Mouse (Mus musculus) limb, embryonic 15.5 days (tissue): ENCODE data around the gene Oprm1. TPM values are rescaled to one million over a fixed set of nuclear protein-coding genes. Genes with fewer than 3 reads are reported as not detected.
"Not testable (repeated sequence)": the region's sequence is repeated elsewhere in the genome, so short reads cannot be mapped to it uniquely, and the experiment has no call there.

Source experiments
- ATAC-seq: fragments of 200-750 bp; cut with Nextera tagmentation; 2 replicates; pipeline ENCODE4 v1.8.0; 2017; ENCODE audit warnings: low read depth, moderate TSS enrichment; ENCODE audit not compliant: insufficient number of reproducible peaks, low FRiP score, low TSS enrichment
- H3K27ac ChIP-seq: fragments of 300-500 bp; sonication (generic); 2 replicates; pipeline ENCODE4 v1.5.1; 2015; ENCODE audit warnings: moderate library complexity, mild to moderate bottlenecking, inconsistent platforms
- H3K27me3 ChIP-seq: fragments of 300-500 bp; sonication (generic); 2 replicates; pipeline ENCODE4 v1.6.1; 2015; ENCODE audit warnings: inconsistent platforms
- H3K36me3 ChIP-seq: fragments of 300-500 bp; sonication (generic); 2 replicates; pipeline ENCODE4 v1.6.1; 2015; ENCODE audit warnings: inconsistent platforms
- H3K4me1 ChIP-seq: fragments of 300-500 bp; sonication (generic); 2 replicates; pipeline ENCODE4 v1.6.1; 2015; ENCODE audit warnings: inconsistent platforms
- H3K4me2 ChIP-seq: fragments of 300-500 bp; sonication (generic); 2 replicates; pipeline ENCODE4 v1.6.1; 2015; ENCODE audit warnings: mild to moderate bottlenecking, inconsistent platforms
- H3K4me3 ChIP-seq: fragments of 300-500 bp; sonication (generic); 2 replicates; pipeline ENCODE4 v1.5.1; 2015; ENCODE audit warnings: mild to moderate bottlenecking, inconsistent platforms
- H3K9ac ChIP-seq: fragments of 300-500 bp; sonication (generic); 2 replicates; pipeline ENCODE4 v1.6.1; 2015; ENCODE audit warnings: inconsistent platforms
- H3K9me3 ChIP-seq: fragments of 300-500 bp; sonication (generic); 2 replicates; pipeline ENCODE4 v1.6.1; 2016; ENCODE audit warnings: inconsistent platforms
- WGBS: fragments of 180-500 bp; shearing (Covaris S2); methylation state at CpG from one replicate; pipeline ENCODE4 v1.1.7; 2015; 5-methylcytosine and 5-hydroxymethylcytosine counted together
- polyA plus RNA-seq: library from polyadenylated mRNA; unstranded; fragments of >200 nt; fragmentation: Nextera tagmentation; extraction: Ambion mirVana; gene quantifications from 2 replicates; pipeline ENCODE4 v1.2.1, GENCODE M21; 2015

Gene Oprm1
- polyA plus RNA-seq, 1 experiment from 2014 or later = not detected

GRCm38 (mm10) chr10:6987399-6988098, 229.2 kb downstream of the Oprm1 start:
- peaks cover 2% of the 10 kb centered on the region; the same call in 1 of the 2 replicates for H3K4me1 ChIP-seq
- H3K27ac ChIP-seq = peak overlapping the region; percentile 35; the same call in 1 of the 2 replicates
- H3K27me3 ChIP-seq = no peaks in the 10 kb centered on the region
- no peaks in the 10 kb centered on the region for H3K36me3 ChIP-seq
- H3K4me3 ChIP-seq = no peak overlapping the region
- H3K9ac ChIP-seq = no peak overlapping the region
- H3K9me3 ChIP-seq = no peaks in the 10 kb centered on the region
- peak; percentile 67 for ATAC-seq
- 51% methylated on average over 4 of the region's 4 CpGs for WGBS
- H3K4me2 ChIP-seq = no peak overlapping the region

- no peak for ATAC-seq
- Histone ChIP-seq H3K27me3 (no peaks in the 10 kb centered on the region), H3K4me2 (no peak overlapping the region), H3K36me3 (no peaks in the 10 kb centered on the region), H3K27ac (no peak overlapping the region), H3K9ac (no peak overlapping the region), H3K4me3 (no peak overlapping the region), H3K4me1 (peaks cover 2% of the 10 kb centered on the region; the same call in 1 of the 2 replicates), H3K9me3 (no peaks in the 10 kb centered on the region)
- WGBS = 68% methylated on average over 1 of the region's 1 CpGs
Observed at GRCm38 (mm10) chr10:6988555-6988954, 230.2 kb downstream of the Oprm1 start.

GRCm38 (mm10) chr10:6996895-6997294, 238.6 kb downstream of the Oprm1 start:
- H3K27ac ChIP-seq = no peak overlapping the region
- no peak for ATAC-seq
- no peak overlapping the region for H3K9ac ChIP-seq
- H3K27me3 ChIP-seq = no peaks in the 10 kb centered on the region
- H3K9me3 ChIP-seq = no peaks in the 10 kb centered on the region
- H3K4me3 ChIP-seq = no peak overlapping the region
- no peak overlapping the region for H3K4me2 ChIP-seq
- H3K36me3 ChIP-seq = no peaks in the 10 kb centered on the region
- 66% methylated on average over 3 of the region's 3 CpGs for WGBS
- no peaks in the 10 kb centered on the region for H3K4me1 ChIP-seq

- Histone ChIP-seq H3K27me3 (no peaks in the 10 kb centered on the region), H3K27ac (no peak overlapping the region), H3K4me2 (no peak overlapping the region), H3K9ac (no peak overlapping the region), H3K36me3 (no peaks in the 10 kb centered on the region), H3K4me3 (no peak overlapping the region), H3K9me3 (no peaks in the 10 kb centered on the region), H3K4me1 (no peaks in the 10 kb centered on the region)
- WGBS = 81% methylated on average over 4 of the region's 4 CpGs
- ATAC-seq = no peak
Observed at GRCm38 (mm10) chr10:6998576-6999250, 240.4 kb downstream of the Oprm1 start.

- Histone ChIP-seq H3K36me3 (no peaks in the 10 kb centered on the region), H3K4me3 (no peak overlapping the region), H3K9ac (no peak overlapping the region), H3K4me1 (no peaks in the 10 kb centered on the region), H3K27me3 (no peaks in the 10 kb centered on the region), H3K4me2 (no peak overlapping the region), H3K27ac (no peak overlapping the region), H3K9me3 (no peaks in the 10 kb centered on the region)
- no peak for ATAC-seq
- WGBS = 80% methylated on average over 3 of the region's 3 CpGs
Observed at GRCm38 (mm10) chr10:6999355-6999754, 241.0 kb downstream of the Oprm1 start.

- H3K27me3 ChIP-seq, H3K9me3 ChIP-seq, H3K4me1 ChIP-seq, H3K9ac ChIP-seq, H3K27ac ChIP-seq, H3K4me3 ChIP-seq, ATAC-seq, H3K4me2 ChIP-seq, H3K36me3 ChIP-seq: not testable (repeated sequence)
Observed at GRCm38 (mm10) chr10:7003898-7004297, 245.6 kb downstream of the Oprm1 start.

GRCm38 (mm10) chr10:7004980-7005538, 246.8 kb downstream of the Oprm1 start:
- Histone ChIP-seq H3K4me3 (no peak overlapping the region), H3K9me3 (no peaks in the 10 kb centered on the region), H3K9ac (no peak overlapping the region), H3K4me1 (no peaks in the 10 kb centered on the region), H3K36me3 (no peaks in the 10 kb centered on the region), H3K4me2 (no peak overlapping the region), H3K27me3 (no peaks in the 10 kb centered on the region), H3K27ac (no peak overlapping the region)
- no peak for ATAC-seq
- 53% methylated on average over 5 of the region's 5 CpGs for WGBS

- no peaks in the 10 kb centered on the region for H3K9me3 ChIP-seq
Observed at GRCm38 (mm10) chr10:7010543-7010942, 252.2 kb downstream of the Oprm1 start.

GRCm38 (mm10) chr10:7015199-7015598, 256.9 kb downstream of the Oprm1 start:
- H3K4me1 ChIP-seq = no peaks in the 10 kb centered on the region
- no peak overlapping the region for H3K4me2 ChIP-seq
- no peaks in the 10 kb centered on the region for H3K9me3 ChIP-seq
- no peak overlapping the region for H3K27ac ChIP-seq
- WGBS = 14% methylated on average over 1 of the region's 1 CpGs
- no peak for ATAC-seq
- no peaks in the 10 kb centered on the region for H3K36me3 ChIP-seq
- H3K4me3 ChIP-seq = no peak overlapping the region
- H3K27me3 ChIP-seq = no peaks in the 10 kb centered on the region
- H3K9ac ChIP-seq = no peak overlapping the region

More at GRCm38 (mm10) chr10:7010543-7010942, 252.2 kb downstream of the Oprm1 start:
- Histone ChIP-seq H3K4me2 (no peak overlapping the region), H3K27ac (no peak overlapping the region), H3K9ac (no peak overlapping the region), H3K4me1 (no peaks in the 10 kb centered on the region), H3K36me3 (no peaks in the 10 kb centered on the region), H3K27me3 (no peaks in the 10 kb centered on the region), H3K4me3 (no peak overlapping the region)
- no peak for ATAC-seq
- WGBS = 75% methylated on average over 8 of the region's 8 CpGs

GRCm38 (mm10) chr10:7019781-7020386, 261.6 kb downstream of the Oprm1 start:
- Histone ChIP-seq H3K27me3 (no peaks in the 10 kb centered on the region), H3K4me2 (no peak overlapping the region), H3K9ac (no peak overlapping the region), H3K4me1 (no peaks in the 10 kb centered on the region), H3K27ac (no peak overlapping the region), H3K9me3 (no peaks in the 10 kb centered on the region), H3K4me3 (no peak overlapping the region), H3K36me3 (no peaks in the 10 kb centered on the region)
- WGBS = 66% methylated on average over 7 of the region's 7 CpGs
- no peak for ATAC-seq

GRCm38 (mm10) chr10:7020551-7020950, 262.2 kb downstream of the Oprm1 start:
- no peaks in the 10 kb centered on the region for H3K36me3 ChIP-seq
- no peak overlapping the region for H3K4me2 ChIP-seq
- 85% methylated on average over 9 of the region's 9 CpGs for WGBS
- no peaks in the 10 kb centered on the region for H3K4me1 ChIP-seq
- no peaks in the 10 kb centered on the region for H3K9me3 ChIP-seq
- ATAC-seq = no peak
- no peak overlapping the region for H3K4me3 ChIP-seq
- no peak overlapping the region for H3K9ac ChIP-seq
- no peaks in the 10 kb centered on the region for H3K27me3 ChIP-seq
- H3K27ac ChIP-seq = no peak overlapping the region

- Histone ChIP-seq H3K27me3 (no peaks in the 10 kb centered on the region), H3K4me3 (no peak overlapping the region), H3K9ac (no peak overlapping the region), H3K27ac (no peak overlapping the region), H3K9me3 (no peaks in the 10 kb centered on the region), H3K36me3 (no peaks in the 10 kb centered on the region), H3K4me1 (no peaks in the 10 kb centered on the region), H3K4me2 (no peak overlapping the region)
- 81% methylated on average over 1 of the region's 1 CpGs for WGBS
- no peak for ATAC-seq
Observed at GRCm38 (mm10) chr10:7025028-7025427, 266.7 kb downstream of the Oprm1 start.
